Mouse (Mus musculus): ENCODE results near the gene Homer1.

GRCm38 (mm10) chr13:93399710-93400216, 100.3 kb downstream of the Homer1 start:
- TF ChIP-seq CTCF (IDR thresholded peaks at IDR 0.05; ENCODE audit: control insufficient read depth, insufficient read depth, low read length), result no peak
- no peak for TF ChIP-seq POLR2A (IDR thresholded peaks at IDR 0.05; ENCODE audit: borderline replicate concordance, control insufficient read depth, low read depth, low read length)
